Comparison of ENCODE assay signal across 15 mouse cellular contexts in genomic region chr1:63473272-63473671, GRCm38 (mm10). TPM values are rescaled to one million over a fixed set of nuclear protein-coding genes. Genes with fewer than 3 reads are reported as not detected.
"Had no signal": no experiment of that assay in that cellular context is flagged by ENCODE, and none has a peak within 500 bp of the region (broad histone marks: within the 10 kb centered on the region; RNA-seq: fewer than 3 reads in every experiment).

No protein-coding gene starts in this region.

- H3K4me2 ChIP-seq: liver, embryonic 11.5 days; liver, embryonic 15.5 days; neural tube, embryonic 13.5 days had no signal

- H3K9me3 ChIP-seq: limb, embryonic 10.5 days; liver, embryonic 15.5 days; neural tube, embryonic 13.5 days had no signal

- H3K36me3 ChIP-seq: limb, embryonic 10.5 days; liver, embryonic 15.5 days; neural tube, embryonic 13.5 days had no signal

- H3K27me3 ChIP-seq: liver, embryonic 15.5 days; neural tube, embryonic 13.5 days had no signal

- H3K9ac ChIP-seq: liver, embryonic 15.5 days had no signal

- H3K4me1 ChIP-seq: limb, embryonic 10.5 days; liver, embryonic 15.5 days had no signal

- DNase-seq: kidney, adult 9 months; lung, adult 2 months; lung, postnatal 36 days; thymus, adult 18-20 months; thymus, postnatal 14 days had no signal

- ATAC-seq: intestine, postnatal 0 days; lung, postnatal 0 days had no signal

- H3K27ac ChIP-seq: kidney, postnatal 0 days; layer of hippocampus, adult 2 months; limb, embryonic 10.5 days; liver, embryonic 15.5 days; stomach, postnatal 0 days had no signal

- H3K4me3 ChIP-seq: layer of hippocampus, adult 2 months; limb, embryonic 10.5 days; liver, embryonic 15.5 days; neural tube, embryonic 13.5 days had no signal

RNA-seq across cellular contexts. Expression of gene Adam23, which starts 27.6 kb away (rescaled TPM):
- total RNA-seq: monocyte, adult 5-6 weeks had no signal
